Mouse (Mus musculus): Measurements from ENCODE around the gene Ephb2. TPM values are rescaled to one million over a fixed set of nuclear protein-coding genes. Genes with fewer than 3 reads are reported as not detected.

The Ephb2 gene
- polyA plus RNA-seq, 1 experiment = 15.1 TPM

DNA sequence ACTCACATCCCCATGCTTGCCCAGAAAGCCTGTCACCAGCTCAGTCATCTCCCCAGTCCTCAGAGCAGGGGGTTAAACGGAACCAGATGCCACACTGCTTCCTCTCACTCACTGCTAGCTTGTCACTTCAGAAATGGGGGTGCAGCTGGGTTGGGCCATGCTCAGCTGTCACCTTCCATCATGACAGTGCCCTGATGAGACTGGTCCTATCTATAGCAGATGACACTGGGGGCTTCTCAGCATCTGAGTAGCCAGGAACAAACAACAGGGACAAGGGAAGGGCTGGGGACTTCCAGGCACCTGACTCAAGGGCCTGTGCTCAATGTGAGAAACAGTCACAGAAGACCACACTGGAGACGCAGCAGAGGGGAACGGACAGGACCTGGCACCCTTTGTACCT lies 122.4 kb downstream of the Ephb2 start:
- H3K9ac ChIP-seq (ENCODE audit: low read depth, poor library complexity, severe bottlenecking) = no peak overlapping the region
- TF ChIP-seq POLR2A (IDR thresholded peaks at IDR 0.05; ENCODE audit: insufficient read depth, low read length) (no peak), CTCF (IDR thresholded peaks at IDR 0.05; ENCODE audit: low read depth, low read length) (no peak), EP300 (IDR thresholded peaks at IDR 0.05; ENCODE audit: insufficient read depth, low read depth, low read length) (no peak)
- H3K4me1 ChIP-seq (ENCODE audit: control insufficient read depth, insufficient read depth, low read length) = peaks cover 5% of the 10 kb centered on the region
- H3K27me3 ChIP-seq (ENCODE audit: control insufficient read depth, insufficient read depth, low read length, poor library complexity, severe bottlenecking) = no peaks in the 10 kb centered on the region
- H3K4me3 ChIP-seq (ENCODE audit: low read depth, low read length) = no peak overlapping the region
- no peak overlapping the region for H3K27ac ChIP-seq (ENCODE audit: insufficient read depth, low read length)
- H3K9me3 ChIP-seq (replicated peaks; ENCODE audit: control insufficient read depth, insufficient read depth, low read length, poor library complexity, severe bottlenecking) = no peaks in the 10 kb centered on the region
- H3K36me3 ChIP-seq (ENCODE audit: control insufficient read depth, insufficient read depth, low read length, poor library complexity, severe bottlenecking) = no peaks in the 10 kb centered on the region

GRCm38 (mm10) chr4:136711985-136712768 lies 123.6 kb downstream of the Ephb2 start:
- Histone ChIP-seq H3K4me1 (ENCODE audit: control insufficient read depth, insufficient read depth, low read length) (peaks cover 5% of the 10 kb centered on the region), H3K36me3 (ENCODE audit: control insufficient read depth, insufficient read depth, low read length, poor library complexity, severe bottlenecking) (no peaks in the 10 kb centered on the region), H3K27ac (ENCODE audit: insufficient read depth, low read length) (no peak overlapping the region), H3K9me3 (replicated peaks; ENCODE audit: control insufficient read depth, insufficient read depth, low read length, poor library complexity, severe bottlenecking) (no peaks in the 10 kb centered on the region), H3K27me3 (ENCODE audit: control insufficient read depth, insufficient read depth, low read length, poor library complexity, severe bottlenecking) (no peaks in the 10 kb centered on the region), H3K4me3 (ENCODE audit: low read depth, low read length) (no peak overlapping the region), H3K9ac (ENCODE audit: low read depth, poor library complexity, severe bottlenecking) (no peak overlapping the region)
- TF ChIP-seq CTCF (IDR thresholded peaks at IDR 0.05; ENCODE audit: low read depth, low read length) (no peak), POLR2A (IDR thresholded peaks at IDR 0.05; ENCODE audit: insufficient read depth, low read length) (no peak), EP300 (IDR thresholded peaks at IDR 0.05; ENCODE audit: insufficient read depth, low read depth, low read length) (no peak)

- H3K4me3 ChIP-seq (ENCODE audit: low read depth, low read length) = no peak overlapping the region
- no peaks in the 10 kb centered on the region for H3K36me3 ChIP-seq (ENCODE audit: control insufficient read depth, insufficient read depth, low read length, poor library complexity, severe bottlenecking)
- H3K4me1 ChIP-seq (ENCODE audit: control insufficient read depth, insufficient read depth, low read length) = peaks cover 2% of the 10 kb centered on the region
- no peak for TF ChIP-seq EP300 (IDR thresholded peaks at IDR 0.05; ENCODE audit: insufficient read depth, low read depth, low read length)
- TF ChIP-seq CTCF (IDR thresholded peaks at IDR 0.05; ENCODE audit: low read depth, low read length) = no peak
- TF ChIP-seq POLR2A (IDR thresholded peaks at IDR 0.05; ENCODE audit: insufficient read depth, low read length) = no peak
- no peak overlapping the region for H3K9ac ChIP-seq (ENCODE audit: low read depth, poor library complexity, severe bottlenecking)
- no peaks in the 10 kb centered on the region for H3K27me3 ChIP-seq (ENCODE audit: control insufficient read depth, insufficient read depth, low read length, poor library complexity, severe bottlenecking)
- no peaks in the 10 kb centered on the region for H3K9me3 ChIP-seq (replicated peaks; ENCODE audit: control insufficient read depth, insufficient read depth, low read length, poor library complexity, severe bottlenecking)
- no peak overlapping the region for H3K27ac ChIP-seq (ENCODE audit: insufficient read depth, low read length)
These were observed 125.4 kb downstream of the Ephb2 start for GRCm38 (mm10) chr4:136710345-136710744.

DNA sequence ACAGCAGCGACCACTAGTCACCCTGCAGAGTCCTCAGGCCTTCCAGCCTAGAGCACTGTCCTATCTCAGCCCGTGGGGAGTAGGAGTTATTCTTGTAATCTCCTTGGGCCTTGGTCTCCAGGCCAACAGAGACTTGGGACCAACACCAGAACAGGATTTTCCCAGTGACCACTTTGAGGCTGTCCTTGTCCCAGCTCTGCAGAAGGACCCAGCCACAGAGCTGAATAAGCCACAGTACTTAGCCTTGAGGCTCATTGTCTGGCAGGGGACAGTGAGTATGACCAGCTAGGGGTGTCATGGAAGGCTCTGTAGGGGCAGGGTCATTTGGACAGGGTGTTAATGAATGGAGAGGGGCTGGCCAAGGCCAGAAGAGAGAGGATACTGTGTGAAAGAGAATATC lies 126.8 kb downstream of the Ephb2 start:
- Histone ChIP-seq H3K4me1 (ENCODE audit: control insufficient read depth, insufficient read depth, low read length) (no peaks in the 10 kb centered on the region), H3K9ac (ENCODE audit: low read depth, poor library complexity, severe bottlenecking) (no peak overlapping the region), H3K36me3 (ENCODE audit: control insufficient read depth, insufficient read depth, low read length, poor library complexity, severe bottlenecking) (no peaks in the 10 kb centered on the region), H3K9me3 (replicated peaks; ENCODE audit: control insufficient read depth, insufficient read depth, low read length, poor library complexity, severe bottlenecking) (no peaks in the 10 kb centered on the region), H3K27ac (ENCODE audit: insufficient read depth, low read length) (no peak overlapping the region), H3K4me3 (ENCODE audit: low read depth, low read length) (no peak overlapping the region), H3K27me3 (ENCODE audit: control insufficient read depth, insufficient read depth, low read length, poor library complexity, severe bottlenecking) (no peaks in the 10 kb centered on the region)
- TF ChIP-seq POLR2A (IDR thresholded peaks at IDR 0.05; ENCODE audit: insufficient read depth, low read length) = no peak
- TF ChIP-seq CTCF (IDR thresholded peaks at IDR 0.05; ENCODE audit: low read depth, low read length) = no peak
- no peak for TF ChIP-seq EP300 (IDR thresholded peaks at IDR 0.05; ENCODE audit: insufficient read depth, low read depth, low read length)

GRCm38 (mm10) chr4:136706696-136707095 lies 129.1 kb downstream of the Ephb2 start:
- H3K36me3 ChIP-seq (ENCODE audit: control insufficient read depth, insufficient read depth, low read length, poor library complexity, severe bottlenecking) = no peaks in the 10 kb centered on the region
- H3K4me3 ChIP-seq (ENCODE audit: low read depth, low read length) = no peak overlapping the region
- H3K27me3 ChIP-seq (ENCODE audit: control insufficient read depth, insufficient read depth, low read length, poor library complexity, severe bottlenecking) = no peaks in the 10 kb centered on the region
- no peaks in the 10 kb centered on the region for H3K9me3 ChIP-seq (replicated peaks; ENCODE audit: control insufficient read depth, insufficient read depth, low read length, poor library complexity, severe bottlenecking)
- H3K9ac ChIP-seq (ENCODE audit: low read depth, poor library complexity, severe bottlenecking) = no peak overlapping the region
- no peak overlapping the region for H3K27ac ChIP-seq (ENCODE audit: insufficient read depth, low read length)
- no peaks in the 10 kb centered on the region for H3K4me1 ChIP-seq (ENCODE audit: control insufficient read depth, insufficient read depth, low read length)
- TF ChIP-seq CTCF (IDR thresholded peaks at IDR 0.05; ENCODE audit: low read depth, low read length) (no peak), POLR2A (IDR thresholded peaks at IDR 0.05; ENCODE audit: insufficient read depth, low read length) (no peak)

DNA sequence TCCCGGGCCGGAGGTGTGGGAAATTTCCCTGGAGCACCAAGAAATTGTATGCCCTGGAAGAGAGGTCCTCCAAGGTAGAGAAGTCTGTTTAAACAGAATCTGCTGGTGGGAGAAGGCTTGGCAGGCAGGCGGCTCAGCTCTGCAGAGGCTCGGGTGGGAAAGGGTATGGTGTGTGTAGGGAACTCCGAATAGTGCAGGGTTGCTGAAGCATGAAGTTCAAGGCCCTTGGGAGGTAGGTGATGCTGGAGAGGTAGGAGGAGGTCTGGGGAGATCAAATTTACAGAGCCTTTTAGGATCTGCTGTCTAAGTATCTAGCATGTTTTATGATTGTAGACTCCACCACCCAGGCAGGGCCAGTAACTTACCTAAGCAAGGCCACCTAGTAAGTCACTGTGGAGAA lies 130.7 kb downstream of the Ephb2 start:
- no peak overlapping the region for H3K27ac ChIP-seq (ENCODE audit: insufficient read depth, low read length)
- H3K4me1 ChIP-seq (ENCODE audit: control insufficient read depth, insufficient read depth, low read length) = no peaks in the 10 kb centered on the region
- no peaks in the 10 kb centered on the region for H3K36me3 ChIP-seq (ENCODE audit: control insufficient read depth, insufficient read depth, low read length, poor library complexity, severe bottlenecking)
- H3K9ac ChIP-seq (ENCODE audit: low read depth, poor library complexity, severe bottlenecking) = no peak overlapping the region
- no peak overlapping the region for H3K4me3 ChIP-seq (ENCODE audit: low read depth, low read length)
- TF ChIP-seq EP300 (IDR thresholded peaks at IDR 0.05; ENCODE audit: insufficient read depth, low read depth, low read length) = no peak
- TF ChIP-seq CTCF (IDR thresholded peaks at IDR 0.05; ENCODE audit: low read depth, low read length) = no peak
- TF ChIP-seq POLR2A (IDR thresholded peaks at IDR 0.05; ENCODE audit: insufficient read depth, low read length) = no peak
- H3K27me3 ChIP-seq (ENCODE audit: control insufficient read depth, insufficient read depth, low read length, poor library complexity, severe bottlenecking) = no peaks in the 10 kb centered on the region
- no peaks in the 10 kb centered on the region for H3K9me3 ChIP-seq (replicated peaks; ENCODE audit: control insufficient read depth, insufficient read depth, low read length, poor library complexity, severe bottlenecking)
